Mouse (Mus musculus) bone marrow macrophage, adult 2 months (primary cell): Measurements from ENCODE around the gene Numb.

ENCODE experiments used
- CTCF ChIP-seq: IDR thresholded peaks from 2 replicates; pipeline ENCODE4 v1.5.1; 2012; ENCODE audit warnings: low read depth, mild to moderate bottlenecking, low read length, moderate library complexity
- POLR2A ChIP-seq: IDR thresholded peaks from 2 replicates; pipeline ENCODE4 v1.6.1; 2012; ENCODE audit warnings: mild to moderate bottlenecking, low read depth, low read length, borderline replicate concordance

DNA sequence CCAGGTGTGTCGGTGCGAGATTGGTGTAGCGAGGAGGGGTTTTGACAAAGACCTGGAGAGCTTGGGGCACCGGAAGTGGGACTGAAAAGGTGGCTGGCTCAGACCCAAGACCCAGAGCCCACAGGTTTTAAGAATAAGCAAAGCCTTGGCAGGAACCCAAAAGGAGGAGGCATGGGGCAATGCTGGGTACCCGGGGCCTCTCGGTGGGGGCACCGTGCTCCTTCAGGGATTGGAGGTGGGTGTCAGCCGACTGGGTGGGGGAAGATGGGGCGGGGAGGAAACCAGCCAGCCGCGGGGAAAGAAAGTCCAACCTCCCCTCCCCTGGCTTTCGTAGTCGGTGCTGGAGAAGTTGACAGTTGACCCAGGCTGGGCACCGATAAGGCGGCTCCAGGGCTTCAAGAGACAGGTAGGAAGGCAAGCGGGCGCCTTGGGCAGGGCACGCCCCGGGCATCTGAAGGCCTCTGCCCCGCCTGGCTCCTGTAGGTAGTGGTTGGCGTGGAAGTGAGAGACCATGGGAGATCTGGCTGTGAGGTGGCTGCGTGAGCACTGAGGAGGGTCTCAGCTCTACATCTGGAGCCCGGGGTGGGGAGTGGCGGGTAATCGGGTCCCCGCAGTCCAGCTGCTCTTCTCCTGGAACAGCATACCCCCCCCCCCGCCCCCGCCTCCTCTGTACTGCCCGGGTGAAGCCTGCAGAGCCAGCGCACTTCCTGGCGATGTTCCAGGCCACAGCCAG lies 158.3 kb downstream of the Numb start, which contains the start of gene Papln:
- TF ChIP-seq CTCF: no peak
- no peak for TF ChIP-seq POLR2A
